In the genomic region with DNA sequence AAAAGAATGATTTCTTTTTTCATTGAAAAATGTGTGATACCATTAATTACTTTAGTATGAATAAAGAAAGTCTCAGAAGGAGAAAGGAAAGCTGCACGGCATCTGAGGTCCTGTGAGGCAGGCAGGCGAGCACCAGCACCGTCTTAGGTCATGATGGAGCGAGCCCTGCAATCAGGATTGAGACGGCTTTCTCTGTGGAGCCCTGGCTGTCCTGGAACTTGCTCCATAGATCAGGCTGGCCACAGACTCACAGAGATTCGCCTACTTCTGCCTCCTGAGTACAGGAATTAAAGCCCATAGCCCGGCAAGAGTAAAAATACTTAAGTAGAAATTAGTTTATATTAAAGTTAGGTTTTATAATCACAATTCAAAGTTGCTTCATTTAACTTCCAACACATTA, we compare ENCODE assay signal across 12 mouse cellular contexts.
"Had no signal": no experiment of that assay in that cellular context is flagged by ENCODE, and none has a peak within 500 bp of the region (broad histone marks: within the 10 kb centered on the region; RNA-seq: fewer than 3 reads in every experiment).

No protein-coding gene starts in this region.

- DNase-seq: retina, postnatal 1 day; right cerebral cortex, adult 18-20 months; right cerebral cortex, postnatal 14 days; right cerebral cortex, postnatal 25 days; right cerebral cortex, postnatal 4 days; spleen, adult 18-20 months; thymus, adult 18-20 months; thymus, adult 2 months; thymus, postnatal 14 days; thymus, postnatal 25 days; thymus, postnatal 36 days; thymus, postnatal 4 days had no signal
